Mouse (Mus musculus) small intestine, adult 2 months (tissue): ENCODE data around the gene Slc30a2. TPM values are rescaled to one million over a fixed set of nuclear protein-coding genes. Genes with fewer than 3 reads are reported as not detected.
A peak's percentile ranks its signal among the peaks of the same experiment; 100 is the strongest.

ENCODE experiments used
- H3K27ac ChIP-seq: fragments of 200-500 bp; 2 replicates; pipeline ENCODE4 v1.5.1; 2012; ENCODE audit warnings: low read depth, low read length, control low read depth, inconsistent platforms; ENCODE audit not compliant: insufficient read depth
- H3K27me3 ChIP-seq: fragments of 200-500 bp; 2 replicates; pipeline ENCODE4 v1.6.1; 2012; ENCODE audit warnings: mild to moderate bottlenecking, moderate library complexity, low read length, inconsistent platforms; ENCODE audit not compliant: control insufficient read depth, insufficient read depth
- H3K36me3 ChIP-seq: fragments of 200-500 bp; 2 replicates; pipeline ENCODE4 v1.6.1; 2012; ENCODE audit warnings: mild to moderate bottlenecking, low read length, control low read depth, inconsistent platforms; ENCODE audit not compliant: control insufficient read depth, insufficient read depth
- H3K4me1 ChIP-seq: fragments of 200-500 bp; 2 replicates; pipeline ENCODE4 v1.6.1; 2012; ENCODE audit warnings: low read length, inconsistent platforms, mixed read lengths; ENCODE audit not compliant: control insufficient read depth, insufficient read depth, insufficient read length
- H3K4me3 ChIP-seq: fragments of 200-500 bp; 2 replicates; pipeline ENCODE4 v1.5.1; 2012; ENCODE audit warnings: low read depth, mild to moderate bottlenecking, control low read depth, inconsistent platforms, low read length, moderate library complexity
- CTCF ChIP-seq: fragments of 200-500 bp; IDR thresholded peaks from 2 replicates; pipeline ENCODE4 v1.5.1; 2012; ENCODE audit warnings: low read depth, mild to moderate bottlenecking, control low read depth, inconsistent platforms, low read length, moderate library complexity, mixed read lengths; ENCODE audit not compliant: insufficient replicate concordance, insufficient read length; ENCODE audit errors: extremely low read depth
- POLR2A ChIP-seq: fragments of 200-500 bp; IDR thresholded peaks from 2 replicates; pipeline ENCODE4 v1.6.1; 2012; ENCODE audit warnings: low read depth, mild to moderate bottlenecking, control low read depth, inconsistent platforms, low read length, moderate library complexity
- WGBS: fragments of 180-500 bp; shearing (Covaris S2); methylation state at CpG from one replicate; pipeline ENCODE4 v1.1.7; 2018; 5-methylcytosine and 5-hydroxymethylcytosine counted together
- polyA plus RNA-seq: library from polyadenylated mRNA; depleted of rRNA; stranded (reverse); fragments of >200 nt; gene quantifications from 2 replicates; pipeline ENCODE4 v1.2.3, GENCODE M21; 2012

Gene Slc30a2
- polyA plus RNA-seq, 1 experiment, result 57.1 TPM

DNA sequence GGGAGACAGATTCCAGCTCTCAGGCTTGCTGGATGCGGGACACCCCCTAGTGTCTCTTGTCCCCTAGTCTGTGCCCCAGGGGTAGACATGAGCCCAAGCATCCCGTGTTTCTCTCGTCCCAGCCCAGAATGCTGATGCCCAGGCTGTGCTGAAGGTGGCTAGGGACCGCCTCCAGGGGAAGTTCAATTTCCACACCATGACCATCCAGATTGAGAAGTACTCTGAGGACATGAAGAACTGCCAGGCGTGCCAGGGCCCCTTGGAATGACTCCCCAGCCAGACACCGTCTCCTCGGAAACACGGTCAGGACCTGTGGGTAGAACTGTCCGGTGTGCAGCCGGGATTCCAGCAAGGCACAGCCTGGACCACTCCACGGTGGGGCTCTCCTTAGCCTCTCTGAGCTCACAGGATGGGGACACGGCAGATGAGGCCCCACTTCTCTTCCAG is 9.3 kb downstream of the Slc30a2 start:
- H3K4me1 ChIP-seq, result peaks cover 44% of the 10 kb centered on the region
- H3K27ac ChIP-seq, result no peak overlapping the region
- H3K4me3 ChIP-seq, result no peak overlapping the region
- 86% methylated on average over 12 of the region's 12 CpGs for WGBS
- TF ChIP-seq CTCF (no peak), POLR2A (no peak)
- no peaks in the 10 kb centered on the region for H3K27me3 ChIP-seq
- peaks cover 14% of the 10 kb centered on the region for H3K36me3 ChIP-seq

DNA sequence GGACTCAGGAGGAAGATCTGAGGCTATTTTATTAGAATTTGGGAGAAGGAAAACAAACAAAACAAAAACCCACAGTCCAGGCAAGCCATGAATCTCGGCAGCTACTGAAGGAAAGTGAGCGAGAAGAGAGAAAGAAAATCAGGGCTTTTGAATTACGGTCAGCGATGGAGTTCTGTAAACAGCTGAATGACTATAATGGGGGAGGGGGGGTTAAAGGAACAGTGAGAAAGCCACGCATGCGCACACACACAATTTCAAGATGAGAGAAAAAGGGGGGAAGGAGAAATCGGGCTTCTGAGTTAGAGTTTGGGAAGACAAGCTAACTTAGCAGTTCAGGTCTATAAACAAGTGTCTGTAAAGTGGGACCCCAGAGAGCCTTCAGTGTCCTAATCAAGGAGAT is 9.9 kb downstream of the Slc30a2 start:
- Histone ChIP-seq H3K4me1 (peaks cover 40% of the 10 kb centered on the region), H3K27me3 (no peaks in the 10 kb centered on the region), H3K4me3 (no peak overlapping the region), H3K36me3 (peaks cover 14% of the 10 kb centered on the region), H3K27ac (peak overlapping the region; percentile 82; the same call in 1 of the 2 replicates)
- 69% methylated on average over 7 of the region's 7 CpGs for WGBS
- TF ChIP-seq CTCF, result no peak

DNA sequence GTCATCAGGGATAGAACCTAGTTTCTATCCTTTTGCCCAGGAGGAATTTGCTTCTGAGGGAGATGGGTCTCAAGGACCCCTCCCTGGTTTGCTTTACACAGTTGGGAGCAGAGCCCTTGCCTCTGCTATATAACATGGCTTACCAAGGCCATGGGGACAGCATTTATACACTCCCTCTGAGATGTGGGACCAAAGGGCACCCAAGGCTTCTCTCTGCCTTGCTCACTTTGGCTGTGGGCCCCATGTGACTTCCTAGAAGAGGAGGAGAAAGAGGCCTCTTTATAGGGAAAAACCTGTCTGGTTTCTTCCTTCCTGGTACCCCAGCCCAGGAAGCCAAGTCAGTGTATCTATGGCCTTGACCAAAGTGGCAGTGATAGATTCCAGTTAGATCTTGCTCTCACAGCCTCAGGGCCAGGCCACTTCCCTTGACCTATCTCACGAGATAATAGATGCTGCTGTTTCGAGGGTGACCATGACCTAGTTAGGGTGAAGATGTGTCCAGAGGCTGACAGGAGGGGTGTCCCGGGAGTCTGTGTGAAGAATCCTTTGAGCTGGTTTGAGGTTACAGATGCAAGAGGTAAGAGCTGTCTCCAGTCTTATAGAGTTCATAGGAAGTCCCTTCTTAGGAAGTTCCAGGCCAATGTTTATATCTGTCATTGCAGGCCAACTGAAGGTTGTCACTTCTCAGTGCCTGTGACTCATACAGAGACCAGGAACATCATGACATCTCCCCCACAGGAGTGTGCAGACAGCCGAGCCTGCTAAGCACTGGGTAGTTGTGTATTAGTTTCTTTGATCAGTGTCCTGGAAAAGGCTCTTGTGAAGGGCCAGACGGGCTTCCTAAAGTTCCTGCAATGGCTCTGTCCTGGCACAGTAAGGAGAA is 10.8 kb downstream of the Slc30a2 start:
- 38% methylated on average over 5 of the region's 5 CpGs for WGBS
- H3K27me3 ChIP-seq, result no peaks in the 10 kb centered on the region
- no peak overlapping the region for H3K4me3 ChIP-seq
- H3K4me1 ChIP-seq, result peaks cover 38% of the 10 kb centered on the region
- H3K36me3 ChIP-seq, result peaks cover 14% of the 10 kb centered on the region
- H3K27ac ChIP-seq, result peak overlapping the region; percentile 82
- TF ChIP-seq CTCF (no peak), POLR2A (no peak)

DNA sequence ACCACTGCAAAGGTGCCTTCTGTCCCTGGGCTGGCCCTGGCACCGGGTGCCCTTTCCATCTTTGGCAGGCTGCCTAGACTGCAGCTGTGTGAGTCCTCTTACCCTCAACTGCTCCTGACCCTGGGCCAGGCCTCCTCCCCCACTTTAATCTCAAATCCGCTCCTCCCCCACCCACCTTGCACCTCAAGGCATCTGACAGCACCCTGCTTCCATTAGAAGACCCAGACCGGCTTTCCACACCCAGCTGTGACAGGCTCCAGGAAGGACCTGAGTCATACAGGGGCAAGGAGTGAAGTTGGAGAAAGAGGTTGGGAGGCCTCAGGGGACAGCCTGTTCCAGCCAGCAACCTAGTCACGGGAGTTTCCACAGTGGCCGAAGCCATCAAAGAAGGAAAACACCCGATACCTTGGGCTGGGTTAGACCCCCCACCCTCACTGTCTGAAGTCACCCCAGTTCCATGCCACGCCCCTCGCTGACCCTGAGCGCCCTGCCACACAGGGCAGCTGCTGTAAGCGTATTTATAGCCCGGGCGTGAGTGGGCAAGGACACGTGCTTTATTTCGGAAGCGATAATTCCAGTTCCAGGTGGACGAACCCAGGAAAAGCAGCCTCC is 13.0 kb downstream of the Slc30a2 start:
- H3K4me3 ChIP-seq, result 0 out of 2 replicates have a peak overlapping the region, but pooled peaks have one; percentile 1
- 17% methylated on average over 16 of the region's 16 CpGs for WGBS
- peak; percentile 20; the same call in 1 of the 2 replicates for TF ChIP-seq POLR2A
- no peak for TF ChIP-seq CTCF

DNA sequence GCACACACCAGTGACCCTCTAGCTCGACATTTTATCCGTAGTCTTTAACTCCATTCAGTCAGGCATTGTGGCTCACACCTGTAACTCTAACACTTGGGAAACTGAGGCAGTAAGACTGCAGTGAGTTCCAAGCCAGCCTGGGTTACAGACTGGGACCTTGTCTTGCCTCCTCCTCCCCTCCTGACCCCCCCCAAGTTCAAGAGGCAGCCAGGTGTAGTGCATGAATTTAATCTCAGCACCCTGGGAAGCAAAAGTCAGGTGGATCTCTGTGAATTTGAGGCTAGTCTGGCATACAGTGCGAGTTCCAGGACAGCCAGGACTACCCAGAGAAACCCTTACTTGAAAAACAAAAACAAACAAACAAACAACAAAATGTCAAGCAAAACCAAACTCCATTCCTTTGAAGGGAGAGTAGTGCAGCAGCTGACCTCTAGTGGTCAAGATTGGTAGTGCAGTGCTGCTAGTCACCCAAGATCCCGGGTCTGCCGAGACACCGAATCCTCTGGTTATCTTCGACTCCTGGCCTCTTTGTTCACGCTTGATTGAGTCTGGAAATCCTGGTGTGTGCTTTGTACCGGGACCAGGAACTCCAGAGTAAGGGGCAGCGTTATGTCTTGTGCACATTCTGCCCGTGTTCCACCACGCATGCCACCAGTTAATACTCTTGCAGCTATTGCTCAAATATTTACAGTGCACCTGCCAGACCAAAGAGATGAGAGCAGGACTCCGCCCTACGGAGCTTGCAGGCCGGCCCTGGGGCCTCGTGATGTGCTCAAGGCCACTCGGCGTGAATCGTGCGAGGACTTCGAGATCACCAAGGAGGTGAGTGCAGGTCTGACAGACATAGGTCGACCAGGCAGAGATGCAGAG is 13.8 kb downstream of the Slc30a2 start:
- TF ChIP-seq POLR2A, result no peak
- peak; percentile 88; the same call in 1 of the 2 replicates for TF ChIP-seq CTCF
- Histone ChIP-seq H3K4me3 (peak overlapping the region; percentile 61), H3K4me1 (peaks cover 40% of the 10 kb centered on the region), H3K27ac (peak overlapping the region; percentile 85), H3K27me3 (no peaks in the 10 kb centered on the region), H3K36me3 (peaks cover 8% of the 10 kb centered on the region; the same call in 1 of the 2 replicates)
- 4% methylated on average over 22 of the region's 22 CpGs for WGBS

More for the DNA sequence above, 13.0 kb downstream of the Slc30a2 start:
- H3K4me1 ChIP-seq, result peaks cover 40% of the 10 kb centered on the region
- peak overlapping the region; percentile 85 for H3K27ac ChIP-seq
- no peaks in the 10 kb centered on the region for H3K27me3 ChIP-seq
- H3K36me3 ChIP-seq, result peaks cover 10% of the 10 kb centered on the region; the same call in 1 of the 2 replicates

DNA sequence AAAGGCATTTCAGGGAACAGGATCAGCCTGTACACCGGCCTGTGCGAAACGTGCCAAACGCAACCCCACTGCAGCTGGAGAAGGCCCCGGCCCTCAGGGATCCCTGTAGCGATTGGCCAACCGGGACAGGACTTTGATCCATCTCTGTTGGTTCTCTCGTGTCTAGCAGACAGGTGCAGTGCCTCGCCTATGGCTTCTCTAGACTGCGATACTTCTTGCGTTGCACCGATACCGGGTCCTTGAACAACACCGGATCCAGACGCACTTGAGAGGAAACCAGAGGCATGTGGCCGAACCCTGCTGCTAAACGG is 14.4 kb downstream of the Slc30a2 start:
- Histone ChIP-seq H3K4me1 (peaks cover 40% of the 10 kb centered on the region), H3K27ac (peak overlapping the region; percentile 85), H3K36me3 (peaks cover 5% of the 10 kb centered on the region; the same call in 1 of the 2 replicates), H3K4me3 (peak overlapping the region; percentile 61), H3K27me3 (no peaks in the 10 kb centered on the region)
- TF ChIP-seq CTCF (no peak), POLR2A (no peak)
- WGBS, result 19% methylated on average over 17 of the region's 17 CpGs
